Mouse (Mus musculus): ENCODE data around the gene Plcl2.

- peak; percentile 75 for TF ChIP-seq CTCF (IDR thresholded peaks at IDR 0.05)
- TF ChIP-seq EP300 (IDR thresholded peaks at IDR 0.05), result no peak
These were observed 390 bp upstream of the Plcl2 start for GRCm38 (mm10) chr17:50508775-50509250.
